Mouse (Mus musculus): ENCODE data around the gene Arid5b.
A peak's percentile ranks its signal among the peaks of the same experiment; 100 is the strongest.

Gene Arid5b

GRCm38 (mm10) chr10:68193561-68193960, 85.0 kb downstream of the Arid5b start:
- no peak for DNase-seq (ENCODE audit: low spot score)

- DNase-seq (ENCODE audit: low spot score) = no peak
These were observed 85.7 kb downstream of the Arid5b start for GRCm38 (mm10) chr10:68192824-68193255.

DNA sequence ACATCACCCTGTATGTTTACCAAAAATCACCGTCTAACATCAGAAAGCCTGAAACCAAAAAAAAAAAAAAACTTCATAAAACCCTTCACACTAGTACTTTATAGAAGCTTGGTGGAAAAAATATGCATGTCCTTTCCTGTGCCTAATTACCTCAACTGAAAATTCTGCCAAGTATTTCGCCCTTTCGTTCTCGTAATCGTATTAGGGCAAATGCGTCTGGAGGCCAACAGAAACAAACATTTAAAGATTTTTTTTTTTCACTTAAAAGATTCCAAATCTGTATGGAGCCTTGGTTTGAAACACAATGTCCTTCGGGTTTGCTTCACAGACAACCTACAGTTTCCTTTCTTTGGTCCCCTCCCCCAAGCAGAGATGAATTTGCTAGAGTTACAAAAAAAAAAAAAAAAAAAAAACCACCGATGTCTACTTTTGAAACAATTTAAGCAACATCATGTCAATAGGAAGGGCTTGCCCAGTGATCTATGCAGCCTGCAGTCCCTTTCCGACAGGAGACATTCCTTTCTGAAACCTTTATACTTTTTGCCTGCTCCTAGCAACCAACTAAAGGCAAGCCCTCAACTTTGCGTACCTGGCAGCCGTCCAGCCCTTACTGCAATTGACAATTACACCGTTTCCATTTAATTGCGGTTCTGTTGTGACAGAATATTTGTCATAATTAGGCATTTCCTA, 86.7 kb downstream of the Arid5b start:
- DNase-seq (ENCODE audit: low spot score) = peak; percentile 53

DNA sequence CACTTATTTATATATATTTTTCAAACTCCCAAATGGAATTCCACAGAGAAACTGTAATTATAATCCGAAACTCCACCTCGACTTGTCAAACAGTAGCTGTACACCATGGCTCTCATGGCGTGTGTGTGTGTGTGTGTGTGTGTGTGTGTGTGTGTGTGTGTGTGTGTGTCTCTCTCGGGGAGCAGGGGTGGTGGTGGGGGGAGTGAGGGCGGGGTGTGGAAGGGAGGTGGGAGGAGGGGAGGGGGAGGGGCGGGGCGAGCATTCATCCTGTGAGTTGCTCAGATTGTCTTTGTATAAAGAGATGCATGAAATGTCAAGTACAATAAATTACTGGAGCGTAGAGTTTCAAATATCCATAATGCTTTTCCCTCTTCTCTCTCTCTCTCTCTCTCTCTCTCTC, 87.4 kb downstream of the Arid5b start:
- no peak for DNase-seq (ENCODE audit: low spot score)

- no peak for DNase-seq (ENCODE audit: low spot score)
These were observed 88.7 kb downstream of the Arid5b start for GRCm38 (mm10) chr10:68189847-68190246.

DNA sequence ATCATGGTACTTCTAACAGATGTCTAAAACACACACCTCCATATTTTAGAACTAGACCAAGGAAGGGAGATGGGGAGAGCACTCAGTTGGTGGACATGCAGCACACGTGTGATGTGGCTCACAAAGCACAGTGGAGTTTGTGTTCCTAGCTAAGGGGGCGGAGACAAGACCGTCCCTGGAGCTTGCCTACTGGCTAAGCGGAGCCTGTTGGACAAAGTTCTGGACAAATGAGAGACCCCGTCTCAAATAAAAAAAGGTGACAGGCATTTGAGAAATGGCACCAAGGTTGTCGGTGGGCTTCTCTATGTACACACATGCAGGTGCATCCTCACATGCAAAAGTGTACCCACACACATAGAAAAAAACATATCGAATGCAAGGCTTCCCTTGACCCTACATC, 95.4 kb downstream of the Arid5b start:
- no peak for DNase-seq (ENCODE audit: low spot score)

DNA sequence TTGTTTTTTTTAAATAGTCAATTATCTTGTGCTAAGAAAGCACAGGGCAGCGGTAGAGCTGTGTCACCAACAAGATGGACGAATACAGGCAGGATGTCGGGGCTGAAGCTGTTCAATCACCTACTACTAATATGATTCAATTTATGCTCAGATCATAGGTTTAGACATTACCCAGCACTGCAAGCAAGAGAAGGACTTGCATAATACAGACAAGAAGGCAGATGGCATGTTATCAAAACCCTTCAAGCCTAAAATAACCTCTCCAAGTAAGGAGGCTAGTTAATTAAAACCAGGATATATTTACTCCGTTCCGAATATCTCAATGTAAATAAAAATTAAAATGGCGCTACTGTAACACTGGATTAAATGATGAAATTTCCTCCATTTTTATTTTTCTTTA, 96.3 kb downstream of the Arid5b start:
- no peak for DNase-seq (ENCODE audit: low spot score)

DNA sequence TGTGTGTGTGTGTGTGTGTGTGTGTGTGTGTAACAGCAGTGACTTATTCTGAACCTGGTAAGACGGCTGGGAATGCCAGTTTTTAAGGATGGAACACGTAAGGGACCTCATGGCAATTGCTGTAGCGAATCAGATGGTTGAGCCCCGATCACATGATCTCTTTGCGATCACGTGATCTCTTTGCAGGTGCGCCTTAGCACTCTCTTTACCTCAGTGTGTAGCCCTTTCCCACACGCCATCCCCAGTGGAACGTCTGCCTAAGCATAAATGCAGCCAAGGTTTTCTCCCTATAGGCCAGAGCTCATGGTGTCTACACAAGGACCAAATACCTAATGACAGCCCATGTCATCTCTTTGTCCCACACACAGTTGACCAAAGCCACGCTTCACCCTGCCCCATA, 97.4 kb downstream of the Arid5b start:
- DNase-seq (ENCODE audit: low spot score) = no peak

GRCm38 (mm10) chr10:68180721-68181120, 97.8 kb downstream of the Arid5b start:
- no peak for DNase-seq (ENCODE audit: low spot score)

- no peak for DNase-seq (ENCODE audit: low spot score)
These were observed 98.4 kb downstream of the Arid5b start for GRCm38 (mm10) chr10:68180151-68180550.

- no peak for DNase-seq (ENCODE audit: low spot score)
These were observed 98.8 kb downstream of the Arid5b start for GRCm38 (mm10) chr10:68179741-68180140.

DNA sequence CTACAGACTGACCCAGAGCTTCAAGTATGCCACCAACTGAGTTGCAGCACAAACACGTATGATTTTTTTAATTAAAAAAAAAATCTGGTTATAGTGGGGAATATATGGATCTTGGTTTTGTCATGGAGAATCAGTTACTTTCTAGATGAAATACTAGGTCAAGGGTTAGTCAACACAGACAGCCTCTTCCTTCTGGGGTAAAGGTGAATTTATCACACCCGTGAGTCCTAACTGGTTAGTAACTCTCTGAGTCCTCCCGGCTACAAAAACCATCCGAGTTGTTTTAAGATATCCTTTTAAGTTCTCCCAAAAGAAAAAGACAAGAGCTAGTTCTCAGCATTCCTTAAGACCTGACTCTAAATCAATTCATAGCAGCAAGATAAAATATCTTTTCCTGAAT, 99.2 kb downstream of the Arid5b start:
- no peak for DNase-seq (ENCODE audit: low spot score)

- no peak for DNase-seq (ENCODE audit: low spot score)
These were observed 100.6 kb downstream of the Arid5b start for GRCm38 (mm10) chr10:68177697-68178485.

DNA sequence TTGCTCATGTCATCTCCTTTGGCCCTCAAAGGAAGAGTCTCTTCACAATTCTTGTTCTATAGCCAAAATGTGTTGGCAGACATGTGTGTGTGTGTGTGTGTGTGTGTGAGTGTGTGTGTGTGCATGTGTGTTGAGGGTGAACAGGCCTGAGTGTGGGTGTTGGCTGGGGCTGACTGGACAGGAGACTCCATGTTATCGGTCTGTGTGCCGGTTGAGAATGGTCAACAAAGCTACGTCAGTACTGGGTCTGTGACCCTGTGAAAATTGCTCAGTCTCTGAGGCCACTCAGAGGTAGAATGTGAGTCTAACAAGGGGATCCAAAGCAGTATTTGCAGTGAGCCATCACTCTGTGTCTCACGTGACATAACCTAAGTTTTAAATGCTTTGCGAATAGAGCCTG, 102.7 kb downstream of the Arid5b start:
- DNase-seq (ENCODE audit: low spot score) = no peak

- no peak for DNase-seq (ENCODE audit: low spot score)
These were observed 104.9 kb downstream of the Arid5b start for GRCm38 (mm10) chr10:68173634-68174033.

GRCm38 (mm10) chr10:68172906-68173305, 105.6 kb downstream of the Arid5b start:
- no peak for DNase-seq (ENCODE audit: low spot score)

DNA sequence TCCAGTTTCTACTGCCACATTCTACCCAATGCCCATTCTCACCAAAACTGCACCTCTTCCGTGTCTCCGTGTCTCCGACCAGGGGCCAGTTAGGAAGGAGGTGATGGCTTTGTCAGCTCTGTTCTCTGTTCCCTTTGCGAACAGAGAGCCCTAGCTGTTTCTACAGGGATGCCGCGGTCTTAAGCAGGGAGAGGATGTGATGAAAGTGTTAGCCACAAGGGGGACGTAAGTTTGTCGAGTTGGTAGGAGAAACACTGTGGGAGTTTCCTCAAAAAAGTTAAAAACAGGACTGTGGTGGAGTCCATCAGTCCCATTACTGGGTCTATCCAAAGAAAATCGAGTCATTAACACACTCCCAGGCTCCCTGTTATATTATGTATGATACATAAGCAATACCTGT, 106.6 kb downstream of the Arid5b start:
- DNase-seq (ENCODE audit: low spot score) = no peak

GRCm38 (mm10) chr10:68168613-68169012, 109.9 kb downstream of the Arid5b start:
- DNase-seq (ENCODE audit: low spot score) = no peak

DNA sequence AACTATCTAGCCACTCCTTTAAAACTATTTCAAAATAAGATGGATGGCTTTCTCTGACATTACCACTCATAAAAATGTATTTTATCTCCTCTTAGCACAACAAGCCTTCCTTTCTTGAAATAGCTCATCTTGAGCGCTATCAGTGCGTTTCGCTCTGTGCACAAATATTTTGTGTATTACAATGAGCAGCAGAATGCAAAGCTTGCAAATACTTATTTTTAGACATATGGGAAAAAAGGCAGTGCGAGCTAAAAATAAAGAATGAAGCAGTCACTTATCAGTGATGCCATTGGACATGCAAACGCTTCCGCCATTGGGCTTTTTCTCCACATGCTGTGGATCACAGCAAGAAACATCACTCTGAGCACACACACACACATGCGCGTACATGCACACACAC, 110.4 kb downstream of the Arid5b start:
- no peak for DNase-seq (ENCODE audit: low spot score)

GRCm38 (mm10) chr10:68167118-68167517, 111.4 kb downstream of the Arid5b start:
- DNase-seq (ENCODE audit: low spot score) = no peak

GRCm38 (mm10) chr10:68166695-68167086, 111.8 kb downstream of the Arid5b start:
- DNase-seq (ENCODE audit: low spot score) = no peak

- DNase-seq (ENCODE audit: low spot score) = no peak
These were observed 112.5 kb downstream of the Arid5b start for GRCm38 (mm10) chr10:68165709-68166694.

All from layer of hippocampus, adult 11-12 months (tissue).